Mouse (Mus musculus) thymus, adult 2 months (tissue): ENCODE data around the gene Ctrl. TPM values are rescaled to one million over a fixed set of nuclear protein-coding genes. Genes with fewer than 3 reads are reported as not detected.

Source experiments
- DNase-seq: peaks from one replicate; pipeline ENCODE4 v3.0.0; 2021
- H3K27ac ChIP-seq: fragments of 200-500 bp; 2 replicates; pipeline ENCODE4 v1.5.1; 2012; ENCODE audit warnings: low read length, control low read depth; ENCODE audit not compliant: control insufficient read depth, insufficient read depth
- H3K27me3 ChIP-seq: fragments of 200-500 bp; 2 replicates; pipeline ENCODE4 v1.6.1; 2012; ENCODE audit warnings: mild to moderate bottlenecking, low read length, moderate library complexity, mixed read lengths; ENCODE audit not compliant: control insufficient read depth, insufficient read depth
- H3K36me3 ChIP-seq: fragments of 200-500 bp; 2 replicates; pipeline ENCODE4 v1.6.1; 2012; ENCODE audit warnings: mild to moderate bottlenecking, low read length, moderate library complexity; ENCODE audit not compliant: control insufficient read depth, insufficient read depth
- H3K4me1 ChIP-seq: fragments of 200-500 bp; replicated peaks from 2 replicates; pipeline ENCODE4 v1.6.1; 2012; ENCODE audit warnings: low read length; ENCODE audit not compliant: control insufficient read depth, insufficient read depth
- H3K4me3 ChIP-seq: fragments of 200-500 bp; 2 replicates; pipeline ENCODE4 v1.5.1; 2012; ENCODE audit warnings: mild to moderate bottlenecking, low read length, control low read depth, moderate library complexity; ENCODE audit not compliant: control insufficient read depth, insufficient read depth
- CTCF ChIP-seq: fragments of 200-500 bp; IDR thresholded peaks from 2 replicates; pipeline ENCODE4 v1.5.1; 2012; ENCODE audit warnings: mild to moderate bottlenecking, control low read depth, low read length, moderate library complexity, borderline replicate concordance; ENCODE audit not compliant: control insufficient read depth, poor library complexity, insufficient read depth; ENCODE audit errors: extremely low read depth
- POLR2A ChIP-seq: fragments of 200-500 bp; IDR thresholded peaks from 2 replicates; pipeline ENCODE4 v1.6.1; 2012; ENCODE audit warnings: mild to moderate bottlenecking, low read length, control low read depth, moderate library complexity; ENCODE audit not compliant: control insufficient read depth, poor library complexity, insufficient read depth; ENCODE audit errors: extremely low read depth
- WGBS: fragments of 180-500 bp; shearing (Covaris S2); methylation state at CpG from one replicate; pipeline ENCODE4 v1.1.7; 2018; 5-methylcytosine and 5-hydroxymethylcytosine counted together
- polyA plus RNA-seq: library from polyadenylated mRNA; depleted of rRNA; stranded (reverse); fragments of >200 nt; gene quantifications from 2 replicates; pipeline ENCODE4 v1.2.3, GENCODE M21; 2012

Ctrl gene
- polyA plus RNA-seq, 1 experiment = 6.9 TPM

- TF ChIP-seq CTCF (no peak), POLR2A (no peak)
- Histone ChIP-seq H3K36me3 (no peaks in the 10 kb centered on the region), H3K27ac (no peak overlapping the region), H3K4me1 (no peaks in the 10 kb centered on the region), H3K27me3 (no peaks in the 10 kb centered on the region), H3K4me3 (no peak overlapping the region)
- DNase-seq = no peak
- WGBS = 97% methylated on average over 7 of the region's 7 CpGs
Measured at GRCm38 (mm10) chr8:105959350-105959749, 25.7 kb upstream of the Ctrl start.

- Histone ChIP-seq H3K27ac (no peak overlapping the region), H3K27me3 (no peaks in the 10 kb centered on the region), H3K4me3 (no peak overlapping the region), H3K4me1 (no peaks in the 10 kb centered on the region), H3K36me3 (0 out of 2 replicates have a peak, but pooled peaks cover 4% of the 10 kb centered on the region)
- DNase-seq = no peak
- TF ChIP-seq POLR2A (no peak), CTCF (no peak)
- 74% methylated on average over 3 of the region's 4 CpGs for WGBS
Measured at GRCm38 (mm10) chr8:105957813-105958212, 24.2 kb upstream of the Ctrl start.

- peaks cover 4% of the 10 kb centered on the region; the same call in 1 of the 2 replicates for H3K36me3 ChIP-seq
- no peak for TF ChIP-seq POLR2A
- TF ChIP-seq CTCF = no peak
- no peak overlapping the region for H3K27ac ChIP-seq
Measured at GRCm38 (mm10) chr8:105956556-105956955, 22.9 kb upstream of the Ctrl start.

GRCm38 (mm10) chr8:105951057-105951659 is 17.5 kb upstream of the Ctrl start:
- H3K36me3 ChIP-seq = peaks cover 15% of the 10 kb centered on the region
- no peak overlapping the region for H3K27ac ChIP-seq
- DNase-seq = no peak
- no peaks in the 10 kb centered on the region for H3K4me1 ChIP-seq
- no peaks in the 10 kb centered on the region for H3K27me3 ChIP-seq
- H3K4me3 ChIP-seq = no peak overlapping the region
- TF ChIP-seq CTCF (no peak), POLR2A (no peak)
- WGBS = 87% methylated on average over 7 of the region's 7 CpGs

More at GRCm38 (mm10) chr8:105956556-105956955, 22.9 kb upstream of the Ctrl start:
- no peak for DNase-seq
- Histone ChIP-seq H3K27me3 (no peaks in the 10 kb centered on the region), H3K4me1 (no peaks in the 10 kb centered on the region), H3K4me3 (no peak overlapping the region)
- WGBS = 85% methylated on average over 4 of the region's 4 CpGs

GRCm38 (mm10) chr8:105949350-105949749 is 15.7 kb upstream of the Ctrl start:
- no peak for DNase-seq
- Histone ChIP-seq H3K36me3 (peaks cover 23% of the 10 kb centered on the region), H3K4me3 (no peak overlapping the region), H3K27me3 (no peaks in the 10 kb centered on the region), H3K4me1 (no peaks in the 10 kb centered on the region), H3K27ac (no peak overlapping the region)
- WGBS = 88% methylated on average over 10 of the region's 10 CpGs
- TF ChIP-seq POLR2A (no peak), CTCF (no peak)

- WGBS = 95% methylated on average over 8 of the region's 8 CpGs
- no peak for DNase-seq
- peaks cover 9% of the 10 kb centered on the region for H3K4me1 ChIP-seq
- TF ChIP-seq CTCF (no peak), POLR2A (no peak)
- H3K4me3 ChIP-seq = no peak within 1 kb of the TSS
- peaks cover 17% of the 10 kb centered on the region for H3K36me3 ChIP-seq
- H3K27me3 ChIP-seq = no peaks in the 10 kb centered on the region
- H3K27ac ChIP-seq = no peak within 1 kb of the TSS
Measured at GRCm38 (mm10) chr8:105943321-105943739, 9.7 kb upstream of the Ctrl start, which contains the start of gene Lcat. Lcat (minus strand) TSS chr8:105943382.
